Mouse (Mus musculus) liver, adult 2 months (tissue): Measurements from ENCODE around the gene B3gnt8.

Experiments
- CTCF ChIP-seq: fragments of 200-500 bp; IDR thresholded peaks from 2 replicates; pipeline ENCODE4 v1.5.1; 2011; ENCODE audit warnings: low read depth, low read length, control low read depth
- POLR2A ChIP-seq: fragments of 200-500 bp; IDR thresholded peaks from 2 replicates; pipeline ENCODE4 v1.6.1; 2011; ENCODE audit warnings: low read length, control low read depth; ENCODE audit not compliant: insufficient read depth; ENCODE audit errors: extremely low read depth

DNA sequence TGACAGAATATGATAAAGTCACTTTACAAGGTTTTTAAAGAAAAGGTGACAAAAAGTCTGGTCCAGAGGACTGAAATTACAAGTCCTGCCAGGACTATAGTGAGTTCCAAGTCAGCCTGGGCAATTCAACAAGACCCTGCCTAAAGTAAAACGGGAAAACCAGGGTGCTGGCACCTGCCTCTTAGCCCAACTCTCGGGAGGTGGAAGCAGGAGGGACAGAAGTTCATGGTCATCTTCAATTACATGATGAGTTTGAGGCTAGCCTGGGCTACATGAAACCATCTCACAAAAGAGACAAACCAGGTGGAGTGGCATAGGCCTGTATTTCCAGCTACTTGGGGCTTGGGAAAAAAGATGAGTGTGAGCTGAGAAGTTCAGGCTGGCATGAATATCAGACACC lies 45.2 kb downstream of the B3gnt8 start:
- TF ChIP-seq POLR2A (no peak), CTCF (no peak)
